In genomic region chr12:86775561-86776280, GRCm38 (mm10) we compare ENCODE assay signal across 8 mouse cellular contexts. TPM values are rescaled to one million over a fixed set of nuclear protein-coding genes. Genes with fewer than 3 reads are reported as not detected.
DNase-seq lines count a peak whose midpoint lies in the region; ATAC-seq and TF ChIP-seq lines count a peak whose summit lies in the region.

No protein-coding gene starts in this region.

- TF ChIP-seq CTCF in left cerebral cortex, adult 2 months (IDR thresholded peaks at IDR 0.05): no peak

- intact Hi-C loops in left cerebral cortex, adult 2 months (cut with DNase I): no loop called here
- intact Hi-C loops in left cerebral cortex, postnatal 4 days (cut with DNase I): no loop called here

- H3K4me2 ChIP-seq in intestine, embryonic 14.5 days (ENCODE audit: low read length): no peak overlapping the region

- no peaks in the 10 kb centered on the region for H3K36me3 ChIP-seq in intestine, embryonic 14.5 days (ENCODE audit: control insufficient read depth, insufficient read depth, low read length)

- no peak for DNase-seq in left cerebral cortex, adult 2 months (ENCODE audit: extremely low spot score in 1 of 2, low spot score in 2 of 2)
- no peak for DNase-seq in left cerebral cortex, adult 18-20 months (ENCODE audit: low spot score in 2 of 2)
- DNase-seq in gastrocnemius, adult 18-20 months (ENCODE audit: low spot score): peak; percentile 82
- DNase-seq in intestine, embryonic 14.5 days (ENCODE audit: low spot score): no peak
- DNase-seq in skeletal muscle tissue, adult 2 months (ENCODE audit: low read depth, low spot score): peak; percentile 84
- no peak for DNase-seq in left cerebral cortex, postnatal 4 days
- DNase-seq in cerebellum, adult 11-12 months: no peak
- DNase-seq in right cerebral cortex, postnatal 4 days: no peak

- ATAC-seq in intestine, embryonic 14.5 days (replicated peaks; ENCODE audit: low FRiP score, low TSS enrichment, low read depth): no peak

- H3K9me3 ChIP-seq in intestine, embryonic 14.5 days (ENCODE audit: control insufficient read depth, low read length): no peaks in the 10 kb centered on the region

- no peak overlapping the region for H3K9ac ChIP-seq in intestine, embryonic 14.5 days (ENCODE audit: low read length)

- H3K27ac ChIP-seq in left cerebral cortex, adult 2 months: peak overlapping the region; percentile 36; the same call in 1 of the 2 replicates
- peak overlapping the region; percentile 47; the same call in 1 of the 2 replicates for H3K27ac ChIP-seq in intestine, embryonic 14.5 days (ENCODE audit: low read depth)

- WGBS in intestine, embryonic 14.5 days: 57% methylated on average over 7 of the region's 7 CpGs

- H3K27me3 ChIP-seq in intestine, embryonic 14.5 days (replicated peaks; ENCODE audit: control insufficient read depth, insufficient read depth, low read length): no peaks in the 10 kb centered on the region

- H3K4me3 ChIP-seq in left cerebral cortex, adult 2 months: no peak overlapping the region
- H3K4me3 ChIP-seq in intestine, embryonic 14.5 days (ENCODE audit: low read depth, low read length): no peak overlapping the region

- H3K4me1 ChIP-seq in intestine, embryonic 14.5 days (replicated peaks; ENCODE audit: control insufficient read depth, insufficient read depth, low read length): peaks cover 1% of the 10 kb centered on the region; the same call in 1 of the 2 replicates

RNA-seq across cellular contexts. Expression of gene Lrrc74a, which starts 41.6 kb away (rescaled TPM):
- not detected for total RNA-seq in left cerebral cortex, adult 2 months (2021)
- not detected for total RNA-seq in left cerebral cortex, adult 18-20 months (2021)
- not detected for total RNA-seq in gastrocnemius, adult 18-20 months (2021)
- not detected in 2 replicates for polyA plus RNA-seq in intestine, embryonic 14.5 days (2014; fragmentation: Nextera tagmentation; extraction: Ambion mirVana)
- not detected for total RNA-seq in left cerebral cortex, postnatal 4 days (2021)

RNA-seq across cellular contexts. Expression of gene Angel1, which starts 49.5 kb away (rescaled TPM):
- total RNA-seq in left cerebral cortex, adult 2 months (2021): 1 to 10 TPM; 6.5 TPM
- total RNA-seq in left cerebral cortex, adult 18-20 months (2021): 1 to 10 TPM; 8.2 TPM
- total RNA-seq in gastrocnemius, adult 18-20 months (2021): 1 to 10 TPM; 4.2 TPM
- polyA plus RNA-seq in intestine, embryonic 14.5 days (2014; fragmentation: Nextera tagmentation; extraction: Ambion mirVana): 7.8 TPM in 2 replicates
- total RNA-seq in left cerebral cortex, postnatal 4 days (2021): 1 to 10 TPM; 7.9 to 9.8 TPM

Comparison
In these comparisons a context has a peak if more than half of its experiments do, and no peak if none do; other contexts are left out.
1. DNase-seq: peak in gastrocnemius, adult 18-20 months (single experiment) and skeletal muscle tissue, adult 2 months (single experiment); none in left cerebral cortex, adult 2 months (0 of 2), left cerebral cortex, adult 18-20 months (0 of 2), intestine, embryonic 14.5 days (single experiment), left cerebral cortex, postnatal 4 days (single experiment), cerebellum, adult 11-12 months (single experiment) and right cerebral cortex, postnatal 4 days (single experiment).